21 mouse cellular contexts compared by ENCODE assay signal in the genomic region with DNA sequence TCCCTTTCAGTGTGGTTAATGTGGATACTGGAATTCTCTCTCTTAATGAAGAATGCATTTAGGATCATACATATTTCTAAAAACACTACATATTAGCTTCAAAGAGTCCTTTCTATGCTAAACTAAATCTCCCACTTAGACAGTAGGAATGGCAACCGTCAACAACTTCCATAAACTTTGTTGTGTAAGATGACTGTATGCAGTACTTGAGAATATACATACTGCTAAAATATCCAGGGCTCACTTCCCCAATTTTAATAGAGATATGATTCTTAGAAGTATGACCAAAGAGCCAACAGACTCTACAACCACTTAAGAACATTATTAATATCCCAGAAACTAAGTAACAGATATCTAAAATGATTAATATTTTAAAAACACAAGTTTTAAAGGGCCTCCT. TPM values are rescaled to one million over a fixed set of nuclear protein-coding genes. Genes with fewer than 3 reads are reported as not detected.
A peak's percentile ranks its signal among the peaks of the same experiment; 100 is the strongest.
DNase-seq lines count a peak whose midpoint lies in the region; ATAC-seq lines count a peak whose summit lies in the region.
"Had no signal": no experiment of that assay in that cellular context is flagged by ENCODE, and none has a peak within 500 bp of the region (broad histone marks: within the 10 kb centered on the region; RNA-seq: fewer than 3 reads in every experiment).

No protein-coding gene starts in this region.

- peak; percentile 23 for DNase-seq in midbrain, embryonic 11.5 days (ENCODE audit: low spot score, missing footprints)
- no peak for DNase-seq in midbrain, embryonic 14.5 days
- DNase-seq in urinary bladder, postnatal 25 days (ENCODE audit: low spot score): no peak
- DNase-seq in liver: no peak
- DNase-seq: adrenal gland, adult 2 months; adrenal gland, adult 8-10 months; adrenal gland, postnatal 10 days; adrenal gland, postnatal 14 days; adrenal gland, postnatal 25 days; adrenal gland, postnatal 36 days; B cell, adult 2 months; cerebellum, adult 11 months; cerebellum, adult 11-12 months; cerebellum, adult 18-20 months had no signal

- H3K27ac ChIP-seq in midbrain, embryonic 11.5 days (ENCODE audit: low read depth, low read length): no peak overlapping the region
- H3K27ac ChIP-seq in midbrain, embryonic 14.5 days (replicated peaks; ENCODE audit: low read depth, low read length): no peak overlapping the region

- H3K9me3 ChIP-seq in midbrain, embryonic 11.5 days (ENCODE audit: control insufficient read depth, low read length): no peaks in the 10 kb centered on the region
- no peaks in the 10 kb centered on the region for H3K9me3 ChIP-seq in midbrain, embryonic 14.5 days (ENCODE audit: control insufficient read depth, low read length)
- H3K9me3 ChIP-seq: G1E had no signal

- ATAC-seq in midbrain, embryonic 11.5 days (ENCODE audit: low FRiP score): no peak
- no peak for ATAC-seq in midbrain, embryonic 14.5 days (ENCODE audit: low FRiP score, low TSS enrichment)
- ATAC-seq in granulocyte monocyte progenitor cell, adult 5-6 weeks (replicated peaks; ENCODE audit: poor library complexity, severe bottlenecking): peak; percentile 56
- peak; percentile 61; the same call in 1 of the 2 replicates for ATAC-seq in megakaryocyte, adult 5-6 weeks (ENCODE audit: poor library complexity, severe bottlenecking)
- ATAC-seq: activated CD4-positive, CD25-positive, alpha-beta regulatory T cell, adult 4 months; CD4-positive, CD25-positive, alpha-beta regulatory T cell, adult 4 months; Patski had no signal

- no peaks in the 10 kb centered on the region; the same call in 1 of the 2 replicates for H3K36me3 ChIP-seq in midbrain, embryonic 11.5 days (ENCODE audit: control insufficient read depth, insufficient read depth, low read length)
- peaks cover 19% of the 10 kb centered on the region for H3K36me3 ChIP-seq in midbrain, embryonic 14.5 days (ENCODE audit: control insufficient read depth, insufficient read depth, low read length)

- H3K4me2 ChIP-seq in midbrain, embryonic 11.5 days: no peak overlapping the region
- no peak overlapping the region for H3K4me2 ChIP-seq in midbrain, embryonic 14.5 days (ENCODE audit: low read length)

- H3K27me3 ChIP-seq in midbrain, embryonic 11.5 days (ENCODE audit: control insufficient read depth, insufficient read depth, low read length): no peaks in the 10 kb centered on the region
- no peaks in the 10 kb centered on the region for H3K27me3 ChIP-seq in midbrain, embryonic 14.5 days (ENCODE audit: control insufficient read depth, insufficient read depth, low read length)
- H3K27me3 ChIP-seq: CH12.LX, Patski had no signal

- WGBS in midbrain, embryonic 11.5 days: 100% methylated on average over 1 of the region's 1 CpGs
- 98% methylated on average over 1 of the region's 1 CpGs for WGBS in midbrain, embryonic 14.5 days

- no peak overlapping the region for H3K4me3 ChIP-seq in midbrain, embryonic 11.5 days (ENCODE audit: low read depth, low read length)
- H3K4me3 ChIP-seq in midbrain, embryonic 14.5 days (replicated peaks; ENCODE audit: low read depth, low read length): no peak overlapping the region

- no peaks in the 10 kb centered on the region for H3K4me1 ChIP-seq in midbrain, embryonic 11.5 days (ENCODE audit: control insufficient read depth, insufficient read depth, low read length)
- H3K4me1 ChIP-seq in midbrain, embryonic 14.5 days (ENCODE audit: control insufficient read depth, insufficient read depth, low read length): no peaks in the 10 kb centered on the region

- H3K9ac ChIP-seq in midbrain, embryonic 11.5 days (ENCODE audit: low read length): no peak overlapping the region
- H3K9ac ChIP-seq in midbrain, embryonic 14.5 days (replicated peaks; ENCODE audit: low read length): no peak overlapping the region

RNA-seq across cellular contexts. Expression of a gene that starts 20.8 kb away (rescaled TPM):
- 241 and 251 TPM in 2 replicates for polyA plus RNA-seq in midbrain, embryonic 11.5 days (2014; fragmentation: Nextera tagmentation; extraction: Ambion mirVana)
- 146 and 164 TPM in 2 replicates for polyA plus RNA-seq in midbrain, embryonic 14.5 days (2014; fragmentation: Nextera tagmentation; extraction: Ambion mirVana)
- 196 and 212 TPM in 2 replicates for total RNA-seq in granulocyte monocyte progenitor cell, adult 5-6 weeks (2014; fragmentation: Nextera tagmentation)
- 205 and 224 TPM in 2 replicates for total RNA-seq in granulocyte monocyte progenitor cell, adult 5-6 weeks (2017)
- 202 and 214 TPM in 2 replicates for total RNA-seq in megakaryocyte, adult 5-6 weeks (2015)
- 311 and 314 TPM in 2 replicates for total RNA-seq in megakaryocyte, adult 5-6 weeks (2017)

Comparison
In these comparisons a context has a peak if more than half of its experiments do, and no peak if none do; other contexts are left out.
1. ATAC-seq: peak in granulocyte monocyte progenitor cell, adult 5-6 weeks (single experiment) and megakaryocyte, adult 5-6 weeks (single experiment); none in midbrain, embryonic 11.5 days (single experiment) and midbrain, embryonic 14.5 days (single experiment).